Mouse (Mus musculus): ENCODE data around the gene Jchain. TPM values are rescaled to one million over a fixed set of nuclear protein-coding genes. Genes with fewer than 3 reads are reported as not detected.

The Jchain gene
- polyA plus RNA-seq (2012; ENCODE audit: insufficient read depth, insufficient read length, missing spikeins): 0.40 TPM in 1 of 2 replicates, not detected in the other

GRCm38 (mm10) chr5:88527657-88528056 is at the start of gene Jchain:
Gene Jchain (minus strand): TSS chr5:88527891.
- H3K4me1 ChIP-seq (ENCODE audit: control insufficient read depth, insufficient read depth, low read length): no peaks in the 10 kb centered on the region
- TF ChIP-seq CTCF (IDR thresholded peaks at IDR 0.05; ENCODE audit: low read depth, low read length) (no peak), POLR2A (IDR thresholded peaks at IDR 0.05; ENCODE audit: borderline replicate concordance, low read depth, low read length) (no peak)
- no peak within 1 kb of the TSS for H3K4me3 ChIP-seq (ENCODE audit: insufficient read depth, low read length)
- no peak within 1 kb of the TSS for H3K27ac ChIP-seq (ENCODE audit: insufficient read depth, low read depth, low read length)

DNA sequence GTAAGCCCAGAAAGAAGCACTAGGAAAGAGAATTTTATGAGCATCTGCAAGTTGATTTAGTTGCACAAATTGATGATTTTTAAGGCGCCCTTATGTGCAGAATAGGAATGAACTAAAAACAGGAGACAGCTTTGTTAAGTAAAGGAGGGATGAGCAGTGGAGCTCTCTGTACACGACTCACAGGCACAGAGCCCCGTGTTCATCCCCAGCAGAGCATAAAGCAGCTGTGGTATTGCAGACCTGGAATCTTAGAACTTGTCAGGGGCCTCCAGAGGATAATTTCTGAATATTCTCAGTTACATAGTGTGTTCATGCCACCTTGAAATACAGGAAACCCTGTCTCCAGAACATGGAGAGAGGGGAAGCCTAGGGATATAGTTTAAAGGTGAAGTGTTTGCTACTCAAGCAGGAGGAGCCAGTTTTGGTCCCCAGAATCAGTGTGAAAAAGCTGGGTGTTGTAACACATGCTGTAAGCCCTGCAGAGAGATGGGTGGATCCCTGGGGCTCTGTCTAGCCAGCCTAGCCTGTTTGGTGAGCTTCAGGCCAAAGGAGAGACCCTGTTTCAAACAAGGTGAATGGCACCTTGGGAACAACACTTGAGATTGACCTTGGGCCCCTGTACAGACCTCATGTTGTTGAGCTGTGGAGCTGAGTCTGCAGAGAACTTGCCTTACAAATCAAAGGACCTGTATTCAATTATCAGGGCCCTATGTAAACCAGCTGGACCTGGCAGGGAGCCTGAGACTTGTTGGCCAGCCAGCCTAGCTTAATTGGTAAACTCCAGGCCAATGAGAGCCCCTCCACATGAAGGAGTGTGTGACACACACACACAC is 48.0 kb upstream of the Jchain start:
- H3K27ac ChIP-seq (ENCODE audit: insufficient read depth, low read depth, low read length): no peak overlapping the region
- no peak for TF ChIP-seq CTCF (IDR thresholded peaks at IDR 0.05; ENCODE audit: low read depth, low read length)
- TF ChIP-seq POLR2A (IDR thresholded peaks at IDR 0.05; ENCODE audit: borderline replicate concordance, low read depth, low read length): no peak

GRCm38 (mm10) chr5:88574829-88575228 is 47.1 kb upstream of the Jchain start:
- Histone ChIP-seq H3K4me3 (ENCODE audit: insufficient read depth, low read length) (no peak overlapping the region), H3K4me1 (ENCODE audit: control insufficient read depth, insufficient read depth, low read length) (peaks cover 40% of the 10 kb centered on the region), H3K27ac (ENCODE audit: insufficient read depth, low read depth, low read length) (no peak overlapping the region)
- TF ChIP-seq POLR2A (IDR thresholded peaks at IDR 0.05; ENCODE audit: borderline replicate concordance, low read depth, low read length) (no peak), CTCF (IDR thresholded peaks at IDR 0.05; ENCODE audit: low read depth, low read length) (no peak)

More for the DNA sequence above, 48.0 kb upstream of the Jchain start:
- Histone ChIP-seq H3K4me3 (ENCODE audit: insufficient read depth, low read length) (no peak overlapping the region), H3K4me1 (ENCODE audit: control insufficient read depth, insufficient read depth, low read length) (peaks cover 39% of the 10 kb centered on the region)

- Histone ChIP-seq H3K4me1 (ENCODE audit: control insufficient read depth, insufficient read depth, low read length) (peaks cover 31% of the 10 kb centered on the region), H3K4me3 (ENCODE audit: insufficient read depth, low read length) (no peak overlapping the region), H3K27ac (ENCODE audit: insufficient read depth, low read depth, low read length) (no peak overlapping the region)
- no peak for TF ChIP-seq POLR2A (IDR thresholded peaks at IDR 0.05; ENCODE audit: borderline replicate concordance, low read depth, low read length)
- no peak for TF ChIP-seq CTCF (IDR thresholded peaks at IDR 0.05; ENCODE audit: low read depth, low read length)
These were observed 41.9 kb upstream of the Jchain start for GRCm38 (mm10) chr5:88569541-88569940.

DNA sequence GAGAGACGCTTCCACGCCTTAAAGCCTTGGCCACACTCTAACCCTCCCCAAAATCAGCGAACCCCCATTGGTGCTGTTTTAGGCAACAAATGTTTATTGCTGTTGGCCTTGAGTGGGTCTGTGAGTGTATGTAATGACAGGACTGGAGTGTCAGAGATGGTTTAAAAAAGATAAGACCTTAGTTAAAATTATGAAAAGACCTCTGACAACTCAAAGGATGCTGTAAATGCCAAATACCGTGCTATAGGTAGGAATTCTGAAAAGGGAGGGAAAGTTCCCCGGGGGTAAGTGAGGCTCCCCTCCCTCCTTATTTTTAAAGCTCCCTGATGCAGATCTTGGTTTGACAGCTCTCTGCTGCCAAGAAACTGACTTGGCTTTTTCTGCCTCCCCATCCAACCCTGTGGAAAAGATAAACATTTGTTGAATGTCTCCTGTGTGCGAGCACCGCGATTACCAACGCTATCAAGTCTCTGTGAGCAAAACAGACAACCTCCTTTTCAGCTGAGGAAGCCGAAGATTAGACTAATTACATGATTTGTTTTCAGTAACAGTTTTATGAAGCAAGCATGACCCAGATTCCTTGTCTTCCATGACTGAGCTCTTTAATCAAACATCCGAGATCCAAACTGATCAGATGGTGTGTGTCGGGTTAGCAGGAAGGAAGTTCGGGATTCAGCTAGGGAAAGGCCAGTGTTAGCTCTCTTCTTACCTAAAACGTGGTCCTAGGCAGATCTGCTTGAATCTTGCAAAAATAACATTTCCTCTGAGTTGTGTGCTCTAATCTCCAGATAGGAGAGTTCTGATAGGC is 38.5 kb upstream of the Jchain start:
- peaks cover 16% of the 10 kb centered on the region for H3K4me1 ChIP-seq (ENCODE audit: control insufficient read depth, insufficient read depth, low read length)
- peak overlapping the region; percentile 95 for H3K4me3 ChIP-seq (ENCODE audit: insufficient read depth, low read length)
- TF ChIP-seq POLR2A (IDR thresholded peaks at IDR 0.05; ENCODE audit: borderline replicate concordance, low read depth, low read length) (no peak), CTCF (IDR thresholded peaks at IDR 0.05; ENCODE audit: low read depth, low read length) (no peak)
- H3K27ac ChIP-seq (ENCODE audit: insufficient read depth, low read depth, low read length): peak overlapping the region; percentile 84

GRCm38 (mm10) chr5:88565148-88566033 is 37.7 kb upstream of the Jchain start:
- TF ChIP-seq CTCF (IDR thresholded peaks at IDR 0.05; ENCODE audit: low read depth, low read length) (no peak), POLR2A (IDR thresholded peaks at IDR 0.05; ENCODE audit: borderline replicate concordance, low read depth, low read length) (no peak)
- peaks cover 16% of the 10 kb centered on the region for H3K4me1 ChIP-seq (ENCODE audit: control insufficient read depth, insufficient read depth, low read length)
- H3K27ac ChIP-seq (ENCODE audit: insufficient read depth, low read depth, low read length): peak overlapping the region; percentile 84
- H3K4me3 ChIP-seq (ENCODE audit: insufficient read depth, low read length): peak overlapping the region; percentile 95

- Histone ChIP-seq H3K4me3 (ENCODE audit: insufficient read depth, low read length) (peak within 1 kb of the TSS; percentile 95), H3K27ac (ENCODE audit: insufficient read depth, low read depth, low read length) (peak within 1 kb of the TSS; percentile 89), H3K4me1 (ENCODE audit: control insufficient read depth, insufficient read depth, low read length) (peaks cover 13% of the 10 kb centered on the region)
- no peak for TF ChIP-seq CTCF (IDR thresholded peaks at IDR 0.05; ENCODE audit: low read depth, low read length)
- no peak for TF ChIP-seq POLR2A (IDR thresholded peaks at IDR 0.05; ENCODE audit: borderline replicate concordance, low read depth, low read length)
These were observed 36.9 kb upstream of the Jchain start, which contains the start of gene Rufy3 for GRCm38 (mm10) chr5:88564501-88565147. Gene Rufy3 (plus strand): TSS chr5:88565040.

DNA sequence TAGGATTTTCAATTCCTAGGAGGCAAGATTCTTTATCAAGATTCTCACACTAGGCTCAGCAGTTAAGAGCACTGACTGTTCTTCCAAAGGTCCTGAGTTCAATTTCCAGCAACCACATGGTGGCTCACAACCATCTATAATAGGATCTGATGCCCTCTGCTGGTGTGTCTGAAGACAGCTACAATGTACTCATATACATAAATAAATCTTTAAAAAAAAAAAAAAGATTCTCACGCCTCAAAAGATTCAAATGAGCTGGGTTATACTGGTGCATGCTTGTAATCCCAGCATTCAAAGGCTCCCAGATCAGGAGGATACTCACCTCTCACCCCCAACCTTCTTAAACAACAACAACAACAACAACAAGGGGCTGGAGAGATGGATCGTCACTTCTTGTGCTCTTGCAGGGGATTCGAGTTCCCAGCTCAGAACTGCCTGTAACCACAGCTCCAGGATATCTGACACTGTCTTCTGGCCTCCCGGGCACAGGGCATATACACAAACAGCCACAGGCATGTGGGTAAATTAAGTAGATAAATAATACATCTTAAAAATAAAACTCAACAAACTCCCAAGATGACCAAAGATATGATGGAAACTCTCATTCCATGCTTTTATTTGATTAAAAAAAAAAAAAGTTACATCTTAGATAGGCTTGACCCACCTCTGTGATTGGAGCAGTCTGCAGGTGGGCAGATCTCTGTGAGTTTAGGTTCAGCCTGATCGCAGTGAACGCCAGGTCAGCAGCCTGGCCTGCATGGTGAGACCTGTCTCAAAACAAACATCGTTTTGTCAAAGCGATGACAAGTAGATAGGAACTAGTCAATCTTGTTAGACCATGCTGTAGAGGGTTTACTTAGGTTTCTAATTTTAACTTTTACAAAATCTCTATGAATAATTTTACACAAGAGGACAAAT is 35.4 kb upstream of the Jchain start:
- H3K4me1 ChIP-seq (ENCODE audit: control insufficient read depth, insufficient read depth, low read length): peaks cover 15% of the 10 kb centered on the region
- no peak for TF ChIP-seq POLR2A (IDR thresholded peaks at IDR 0.05; ENCODE audit: borderline replicate concordance, low read depth, low read length)
- TF ChIP-seq CTCF (IDR thresholded peaks at IDR 0.05; ENCODE audit: low read depth, low read length): no peak
- H3K4me3 ChIP-seq (ENCODE audit: insufficient read depth, low read length): no peak overlapping the region
- no peak overlapping the region for H3K27ac ChIP-seq (ENCODE audit: insufficient read depth, low read depth, low read length)
